Mouse (Mus musculus) testis, adult 2 months (tissue): ENCODE measurements at regions not wholly inside any gene's neighbourhood (a gene's known extent, or its start where the extent isn't known, plus 50 kb on each side); places are given as distances from the start of the nearest gene placed in this dataset.

Source experiments
- H3K27ac ChIP-seq: fragments of 200-500 bp; 2 replicates; pipeline ENCODE4 v1.5.1; 2012; ENCODE audit warnings: low read depth, low read length; ENCODE audit not compliant: control insufficient read depth, insufficient read depth
- H3K27me3 ChIP-seq: fragments of 200-500 bp; 2 replicates; pipeline ENCODE4 v1.6.1; 2012; ENCODE audit warnings: mild to moderate bottlenecking, low read length, moderate library complexity; ENCODE audit not compliant: control insufficient read depth, insufficient read depth
- H3K36me3 ChIP-seq: fragments of 200-500 bp; 2 replicates; pipeline ENCODE4 v1.6.1; 2012; ENCODE audit warnings: mild to moderate bottlenecking, low read length; ENCODE audit not compliant: control insufficient read depth, insufficient read depth
- H3K4me1 ChIP-seq: fragments of 200-500 bp; 2 replicates; pipeline ENCODE4 v1.6.1; 2012; ENCODE audit warnings: low read length; ENCODE audit not compliant: control insufficient read depth, insufficient read depth
- H3K4me3 ChIP-seq: fragments of 200-500 bp; 2 replicates; pipeline ENCODE4 v1.5.1; 2012; ENCODE audit warnings: low read depth, mild to moderate bottlenecking, low read length, moderate library complexity, mixed read lengths; ENCODE audit not compliant: control insufficient read depth
- CTCF ChIP-seq: fragments of 200-500 bp; IDR thresholded peaks from 2 replicates; pipeline ENCODE4 v1.5.1; 2012; ENCODE audit warnings: low read depth, mild to moderate bottlenecking, inconsistent platforms, low read length, moderate library complexity; ENCODE audit not compliant: control insufficient read depth, insufficient read depth, insufficient replicate concordance
- POLR2A ChIP-seq: fragments of 200-500 bp; IDR thresholded peaks from 2 replicates; pipeline ENCODE4 v1.6.1; 2012; ENCODE audit warnings: low read depth, mild to moderate bottlenecking, inconsistent platforms, low read length, moderate library complexity; ENCODE audit not compliant: control insufficient read depth

GRCm38 (mm10) chr2:74981856-74982255 lies 156.3 kb downstream of the Mtx2 start:
- no peak overlapping the region for H3K27ac ChIP-seq
- H3K36me3 ChIP-seq, result no peaks in the 10 kb centered on the region
- no peaks in the 10 kb centered on the region for H3K27me3 ChIP-seq
- H3K4me1 ChIP-seq, result no peaks in the 10 kb centered on the region
- TF ChIP-seq CTCF (no peak), POLR2A (no peak)
- no peak overlapping the region for H3K4me3 ChIP-seq

GRCm38 (mm10) chr2:74993802-74994201 lies 168.2 kb downstream of the Mtx2 start:
- Histone ChIP-seq H3K27ac (no peak overlapping the region), H3K4me3 (no peak overlapping the region), H3K27me3 (no peaks in the 10 kb centered on the region), H3K36me3 (no peaks in the 10 kb centered on the region), H3K4me1 (no peaks in the 10 kb centered on the region)
- TF ChIP-seq POLR2A (no peak), CTCF (no peak)

DNA sequence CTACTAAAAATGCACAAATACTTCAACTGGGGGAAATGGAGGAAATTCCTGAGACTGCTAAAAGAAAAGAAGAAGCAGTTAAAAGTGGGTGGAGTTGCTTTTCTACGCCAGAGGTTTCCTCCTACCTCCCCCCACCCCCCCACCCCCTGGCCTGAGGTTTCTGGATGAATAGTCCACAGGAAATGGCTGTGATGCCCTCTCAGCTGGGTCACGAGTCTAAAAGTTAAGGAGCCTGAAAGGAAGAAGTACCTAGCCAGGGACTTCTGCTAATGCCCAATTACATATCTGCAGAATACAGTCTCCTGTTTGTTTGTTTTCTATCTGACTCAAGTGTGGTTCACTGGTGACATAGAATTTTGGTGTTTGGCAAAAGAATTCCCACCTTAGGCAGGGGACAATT lies 169.4 kb downstream of the Mtx2 start:
- no peaks in the 10 kb centered on the region for H3K36me3 ChIP-seq
- H3K27ac ChIP-seq, result no peak overlapping the region
- H3K4me1 ChIP-seq, result peaks cover 3% of the 10 kb centered on the region; the same call in 1 of the 2 replicates
- H3K27me3 ChIP-seq, result no peaks in the 10 kb centered on the region
- no peak overlapping the region for H3K4me3 ChIP-seq
- TF ChIP-seq POLR2A (no peak), CTCF (no peak)

DNA sequence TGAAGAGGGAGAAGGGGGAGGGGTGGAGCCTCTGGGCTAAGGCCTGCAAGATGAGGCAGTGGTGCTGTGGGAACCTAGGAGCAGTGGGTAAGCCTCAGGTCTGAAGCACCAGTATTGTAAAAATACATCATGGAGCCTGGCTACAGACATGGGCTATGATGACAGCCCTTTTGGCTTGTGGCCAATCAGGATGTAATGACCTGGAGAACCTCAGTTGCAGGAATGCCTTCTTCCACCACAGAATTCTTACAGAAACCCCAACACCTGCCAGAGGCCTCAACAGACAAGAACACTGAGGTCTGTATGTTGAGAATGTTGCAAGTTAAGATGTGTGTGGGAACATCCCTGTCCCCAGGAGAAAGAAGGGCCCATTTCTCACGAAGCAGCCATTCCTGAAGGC lies 172.1 kb downstream of the Mtx2 start:
- peaks cover 6% of the 10 kb centered on the region; the same call in 1 of the 2 replicates for H3K4me1 ChIP-seq
- no peak overlapping the region for H3K27ac ChIP-seq
- no peaks in the 10 kb centered on the region for H3K27me3 ChIP-seq
- TF ChIP-seq CTCF (no peak), POLR2A (no peak)
- H3K4me3 ChIP-seq, result no peak overlapping the region
- no peaks in the 10 kb centered on the region for H3K36me3 ChIP-seq

- Histone ChIP-seq H3K4me3 (no peak overlapping the region; the same call in none of the 2 replicates), H3K27ac (no peak overlapping the region), H3K36me3 (no peaks in the 10 kb centered on the region), H3K4me1 (peaks cover 6% of the 10 kb centered on the region; the same call in 1 of the 2 replicates), H3K27me3 (no peaks in the 10 kb centered on the region)
- TF ChIP-seq POLR2A, result no peak
- TF ChIP-seq CTCF, result no peak
Measured at GRCm38 (mm10) chr2:75000368-75000796, 174.8 kb downstream of the Mtx2 start.

DNA sequence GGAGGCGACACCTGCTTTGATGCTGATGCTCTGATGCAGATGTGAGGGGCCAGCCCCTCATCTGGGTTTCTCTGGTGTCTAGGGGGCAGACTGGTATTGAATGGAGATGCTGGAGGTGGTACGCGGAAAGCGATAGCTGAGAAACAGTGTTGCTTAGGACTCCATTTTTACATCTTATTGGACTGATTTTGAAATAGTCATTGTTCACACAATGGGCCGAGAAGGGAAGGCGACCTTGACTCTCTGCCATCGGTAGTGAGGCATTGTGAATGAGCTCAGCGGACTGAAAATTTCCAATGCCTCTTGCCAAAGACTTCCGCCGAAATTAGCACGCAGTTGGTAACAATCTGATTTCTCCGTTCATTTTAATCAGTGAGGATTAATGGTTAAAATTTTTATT lies 177.0 kb downstream of the Mtx2 start:
- H3K27ac ChIP-seq, result no peak overlapping the region
- no peaks in the 10 kb centered on the region for H3K36me3 ChIP-seq
- H3K4me3 ChIP-seq, result no peak overlapping the region
- no peaks in the 10 kb centered on the region for H3K27me3 ChIP-seq
- H3K4me1 ChIP-seq, result peaks cover 6% of the 10 kb centered on the region; the same call in 1 of the 2 replicates
- no peak for TF ChIP-seq CTCF
- no peak for TF ChIP-seq POLR2A

- H3K27me3 ChIP-seq, result no peaks in the 10 kb centered on the region
- H3K4me1 ChIP-seq, result no peaks in the 10 kb centered on the region
- no peak overlapping the region for H3K27ac ChIP-seq
- H3K36me3 ChIP-seq, result no peaks in the 10 kb centered on the region
- TF ChIP-seq CTCF (no peak), POLR2A (no peak)
- H3K4me3 ChIP-seq, result no peak overlapping the region
Measured at GRCm38 (mm10) chr2:75008116-75008515, 182.5 kb downstream of the Mtx2 start.

DNA sequence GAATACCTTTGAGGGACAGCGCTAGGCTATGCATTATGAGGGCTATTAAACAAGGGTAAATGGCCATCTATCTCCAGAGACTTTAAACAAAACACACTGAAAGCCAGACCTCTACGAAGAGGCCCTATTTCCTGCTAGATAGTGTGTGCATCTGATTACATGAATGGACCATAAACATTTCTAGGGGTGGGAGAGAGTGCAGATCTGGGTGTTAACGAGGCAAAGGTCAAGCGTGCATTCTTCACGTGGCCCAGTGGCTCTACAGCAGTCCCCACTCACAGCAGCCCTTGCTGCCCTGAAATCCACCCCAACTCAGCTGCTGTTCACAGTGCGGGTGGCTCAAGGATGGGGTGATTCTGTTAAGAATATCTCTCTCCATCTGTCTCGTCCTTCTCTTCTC lies 185.0 kb downstream of the Mtx2 start:
- TF ChIP-seq CTCF (no peak), POLR2A (no peak)
- Histone ChIP-seq H3K27me3 (no peaks in the 10 kb centered on the region), H3K4me1 (no peaks in the 10 kb centered on the region), H3K36me3 (no peaks in the 10 kb centered on the region), H3K27ac (no peak overlapping the region), H3K4me3 (no peak overlapping the region)
